Mouse (Mus musculus) lung, postnatal 0 days (tissue): ENCODE results near the gene Rpl7a.

Experiments used
- CTCF ChIP-seq: IDR thresholded peaks from 2 replicates; pipeline ENCODE4 v1.5.1; 2016; ENCODE audit warnings: antibody characterized with exemption, mild to moderate bottlenecking
- EP300 ChIP-seq: IDR thresholded peaks from 2 replicates; pipeline ENCODE4 v1.6.1; 2016; ENCODE audit warnings: antibody characterized with exemption, mild to moderate bottlenecking, control low read depth

- TF ChIP-seq CTCF = no peak
- no peak for TF ChIP-seq EP300
These were observed 42.3 kb downstream of the Rpl7a start for GRCm38 (mm10) chr2:26952866-26953265.
